Mouse (Mus musculus): ENCODE results near the gene Nwd2. TPM values are rescaled to one million over a fixed set of nuclear protein-coding genes. Genes with fewer than 3 reads are reported as not detected.

The Nwd2 gene
- polyA plus RNA-seq, 1 experiment from 2014 or later, result 0.70 TPM

DNA sequence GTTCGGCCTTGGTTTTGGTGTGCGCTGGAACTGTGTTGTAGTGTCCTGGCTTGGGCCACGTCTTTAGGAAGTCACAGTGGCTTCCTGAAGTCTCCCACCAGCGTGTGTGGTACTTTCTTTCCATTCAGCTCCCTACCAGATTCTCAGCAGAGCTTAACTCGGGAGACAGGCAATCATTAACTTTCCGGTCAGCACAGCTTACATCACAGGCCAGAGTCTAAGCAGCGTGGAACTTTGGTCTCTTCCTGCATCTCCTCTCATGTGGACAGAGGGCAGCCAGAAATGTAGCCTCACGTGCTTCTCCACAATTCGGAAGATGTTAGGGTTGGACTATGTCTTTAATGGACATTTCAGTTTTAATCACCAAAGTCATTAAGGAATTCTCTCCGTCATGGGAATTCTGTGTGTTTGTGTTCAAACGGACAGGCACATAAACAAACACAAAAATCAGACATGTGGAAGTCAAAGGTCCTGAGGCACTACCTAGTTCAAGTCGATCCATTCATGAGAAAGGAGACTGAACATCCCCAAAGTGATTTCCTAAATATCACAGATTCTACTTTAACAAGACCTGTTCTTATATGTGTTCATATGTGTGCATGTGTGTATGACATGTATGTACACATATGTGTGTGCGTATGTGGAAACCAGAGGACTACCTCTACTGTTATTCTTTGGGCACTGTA lies 198.8 kb downstream of the Nwd2 start:
- 72% methylated on average over 13 of the region's 13 CpGs for WGBS
- Histone ChIP-seq H3K4me1 (replicated peaks; ENCODE audit: control insufficient read depth, insufficient read depth, low read length) (no peaks in the 10 kb centered on the region), H3K27me3 (replicated peaks; ENCODE audit: control insufficient read depth, insufficient read depth, low read length) (no peaks in the 10 kb centered on the region), H3K4me2 (peak overlapping the region; percentile 12; the same call in 1 of the 2 replicates), H3K9me3 (ENCODE audit: control insufficient read depth, low read length) (peaks cover 8% of the 10 kb centered on the region), H3K4me3 (ENCODE audit: low read depth, low read length) (no peak overlapping the region), H3K9ac (ENCODE audit: low read depth, low read length) (no peak overlapping the region), H3K27ac (ENCODE audit: low read depth, low read length) (peak overlapping the region; percentile 83), H3K36me3 (ENCODE audit: control insufficient read depth, insufficient read depth, low read length) (no peaks in the 10 kb centered on the region; the same call in 1 of the 2 replicates)
- peak; percentile 82 for ATAC-seq (replicated peaks; ENCODE audit: low FRiP score)
- no peak for DNase-seq (ENCODE audit: low spot score)

- Histone ChIP-seq H3K4me1 (replicated peaks; ENCODE audit: control insufficient read depth, insufficient read depth, low read length) (no peaks in the 10 kb centered on the region), H3K36me3 (ENCODE audit: control insufficient read depth, insufficient read depth, low read length) (no peaks in the 10 kb centered on the region), H3K9ac (ENCODE audit: low read depth, low read length) (no peak overlapping the region), H3K27me3 (replicated peaks; ENCODE audit: control insufficient read depth, insufficient read depth, low read length) (no peaks in the 10 kb centered on the region), H3K27ac (ENCODE audit: low read depth, low read length) (no peak overlapping the region), H3K9me3 (ENCODE audit: control insufficient read depth, low read length) (no peaks in the 10 kb centered on the region), H3K4me2 (no peak overlapping the region), H3K4me3 (ENCODE audit: low read depth, low read length) (no peak overlapping the region)
- 62% methylated on average over 8 of the region's 8 CpGs for WGBS
- ATAC-seq (replicated peaks; ENCODE audit: low FRiP score) (no peak), DNase-seq (ENCODE audit: low spot score) (no peak)
Measured at GRCm38 (mm10) chr5:63858901-63859300, 210.0 kb downstream of the Nwd2 start.

Other genes with a start within 250 kb of the Nwd2 start
- gene 0610040J01Rik, start 163.3 kb downstream of the Nwd2 start, polyA plus RNA-seq (2014; fragmentation: Nextera tagmentation; extraction: Ambion mirVana), result 11.8 and 15.4 TPM in 2 replicates